Mouse (Mus musculus) heart, adult 2 months (tissue): ENCODE measurements at regions not wholly inside any gene's neighbourhood (a gene's known extent, or its start where the extent isn't known, plus 50 kb on each side); places are given as distances from the start of the nearest gene placed in this dataset.
A peak's percentile ranks its signal among the peaks of the same experiment; 100 is the strongest.

ENCODE experiments used
- DNase-seq, 2 experiments: peaks; one replicate each; pipeline ENCODE4 v3.0.0; 2021
- H3K27ac ChIP-seq: fragments of 200-600 bp; 2 replicates; pipeline ENCODE4 v1.8.1; 2022
- H3K27me3 ChIP-seq: fragments of 200-500 bp; 2 replicates; pipeline ENCODE4 v1.6.1; 2012; ENCODE audit warnings: mild to moderate bottlenecking, low read length, inconsistent platforms, mixed read lengths; ENCODE audit not compliant: control insufficient read depth, insufficient read depth
- H3K36me3 ChIP-seq: fragments of 200-500 bp; 2 replicates; pipeline ENCODE4 v1.6.1; 2012; ENCODE audit warnings: low read length, inconsistent platforms; ENCODE audit not compliant: control insufficient read depth, insufficient read depth
- H3K4me1 ChIP-seq: fragments of 200-500 bp; 2 replicates; pipeline ENCODE4 v1.6.1; 2011; ENCODE audit warnings: low read length; ENCODE audit not compliant: control insufficient read depth, insufficient read depth
- H3K4me3 ChIP-seq: fragments of 200-600 bp; 2 replicates; pipeline ENCODE4 v1.8.1; 2022
- H3K79me2 ChIP-seq: fragments of 200-500 bp; replicated peaks from 2 replicates; pipeline ENCODE4 v1.6.1; 2012; ENCODE audit warnings: mild to moderate bottlenecking, inconsistent platforms, low read length, moderate library complexity, mixed read lengths; ENCODE audit not compliant: control insufficient read depth, insufficient read depth
- H3K9ac ChIP-seq: fragments of 200-500 bp; 2 replicates; pipeline ENCODE4 v1.6.1; 2012; ENCODE audit warnings: low read depth, mild to moderate bottlenecking, control low read depth, inconsistent platforms, low read length, mixed read lengths
- CTCF ChIP-seq: fragments of 200-600 bp; IDR thresholded peaks from 2 replicates; pipeline ENCODE4 v1.8.1; 2022; ENCODE audit warnings: antibody characterized with exemption, mild to moderate bottlenecking, moderate library complexity
- EP300 ChIP-seq: fragments of 200-500 bp; IDR thresholded peaks from 2 replicates; pipeline ENCODE4 v1.6.1; 2011; ENCODE audit warnings: low read depth, low read length, control low read depth; ENCODE audit not compliant: insufficient read depth
- POLR2A ChIP-seq: fragments of 200-500 bp; IDR thresholded peaks from 2 replicates; pipeline ENCODE4 v1.6.1; 2011; ENCODE audit warnings: mild to moderate bottlenecking, low read depth, low read length, control low read depth; ENCODE audit not compliant: insufficient read depth
- WGBS: fragments of 180-500 bp; shearing (Covaris S2); methylation state at CpG from one replicate; pipeline ENCODE4 v1.1.7; 2018; 5-methylcytosine and 5-hydroxymethylcytosine counted together
- intact Hi-C: fragments of 180-260 bp; cut with DNase I; formaldehyde crosslinking; loops from one replicate; pipeline ENCODE4 v1.15.1; 2025

GRCm38 (mm10) chr15:96129699-96130098 lies 157.6 kb upstream of the Arid2 start:
- H3K9ac ChIP-seq: no peak overlapping the region
- no peak for DNase-seq
- no peaks in the 10 kb centered on the region for H3K79me2 ChIP-seq
- no peaks in the 10 kb centered on the region for H3K27me3 ChIP-seq
- H3K4me3 ChIP-seq: no peak overlapping the region
- intact Hi-C loops: no loop called here
- H3K27ac ChIP-seq: no peak overlapping the region
- 96% methylated on average over 4 of the region's 4 CpGs for WGBS
- no peaks in the 10 kb centered on the region for H3K4me1 ChIP-seq
- H3K36me3 ChIP-seq: no peaks in the 10 kb centered on the region
- TF ChIP-seq CTCF: no peak
- TF ChIP-seq EP300: no peak
- TF ChIP-seq POLR2A: no peak

- H3K27ac ChIP-seq: no peak overlapping the region
- no peaks in the 10 kb centered on the region for H3K79me2 ChIP-seq
- TF ChIP-seq EP300: no peak
- no peak for TF ChIP-seq CTCF
- TF ChIP-seq POLR2A: no peak
- H3K4me1 ChIP-seq: no peaks in the 10 kb centered on the region
- DNase-seq: no peak
- WGBS: 79% methylated on average over 8 of the region's 8 CpGs
- no peak overlapping the region for H3K9ac ChIP-seq
- intact Hi-C loops: no loop called here
- H3K27me3 ChIP-seq: no peaks in the 10 kb centered on the region
- no peak overlapping the region for H3K4me3 ChIP-seq
- H3K36me3 ChIP-seq: no peaks in the 10 kb centered on the region
Observed at GRCm38 (mm10) chr15:96130531-96130930, 156.8 kb upstream of the Arid2 start.

- no peak overlapping the region for H3K4me3 ChIP-seq
- DNase-seq: no peak
- intact Hi-C loops: no loop called here
- no peak for TF ChIP-seq CTCF
- TF ChIP-seq EP300: no peak
- TF ChIP-seq POLR2A: no peak
- no peaks in the 10 kb centered on the region for H3K27me3 ChIP-seq
- H3K79me2 ChIP-seq: no peaks in the 10 kb centered on the region
- H3K27ac ChIP-seq: no peak overlapping the region
- H3K4me1 ChIP-seq: no peaks in the 10 kb centered on the region
- no peak overlapping the region for H3K9ac ChIP-seq
- no peaks in the 10 kb centered on the region for H3K36me3 ChIP-seq
Observed at GRCm38 (mm10) chr15:96131582-96132091, 155.7 kb upstream of the Arid2 start.

GRCm38 (mm10) chr15:96132636-96133035 lies 154.7 kb upstream of the Arid2 start:
- no peaks in the 10 kb centered on the region for H3K4me1 ChIP-seq
- TF ChIP-seq EP300 (no peak), POLR2A (no peak), CTCF (no peak)
- no peak overlapping the region for H3K9ac ChIP-seq
- no peak overlapping the region for H3K27ac ChIP-seq
- H3K4me3 ChIP-seq: no peak overlapping the region
- 46% methylated on average over 3 of the region's 3 CpGs for WGBS
- no peaks in the 10 kb centered on the region for H3K79me2 ChIP-seq
- peak in 1 of 2 experiments; percentile 12 for DNase-seq
- H3K27me3 ChIP-seq: no peaks in the 10 kb centered on the region
- intact Hi-C loops: no loop called here
- no peaks in the 10 kb centered on the region for H3K36me3 ChIP-seq

GRCm38 (mm10) chr15:96135250-96135731 lies 152.0 kb upstream of the Arid2 start:
- DNase-seq: no peak
- Histone ChIP-seq H3K9ac (no peak overlapping the region), H3K27ac (no peak overlapping the region), H3K36me3 (no peaks in the 10 kb centered on the region), H3K79me2 (no peaks in the 10 kb centered on the region), H3K27me3 (no peaks in the 10 kb centered on the region), H3K4me1 (no peaks in the 10 kb centered on the region), H3K4me3 (no peak overlapping the region)
- no peak for TF ChIP-seq EP300
- no peak for TF ChIP-seq CTCF
- TF ChIP-seq POLR2A: no peak
- 30% methylated on average over 13 of the region's 13 CpGs for WGBS
- intact Hi-C loops: no loop called here

GRCm38 (mm10) chr15:96135816-96136215 lies 151.5 kb upstream of the Arid2 start:
- WGBS: 28% methylated on average over 6 of the region's 6 CpGs
- Histone ChIP-seq H3K27me3 (no peaks in the 10 kb centered on the region), H3K79me2 (no peaks in the 10 kb centered on the region), H3K4me3 (no peak overlapping the region), H3K4me1 (no peaks in the 10 kb centered on the region), H3K27ac (no peak overlapping the region), H3K36me3 (no peaks in the 10 kb centered on the region), H3K9ac (no peak overlapping the region)
- intact Hi-C loops: no loop called here
- no peak for DNase-seq
- TF ChIP-seq POLR2A (no peak), EP300 (no peak), CTCF (no peak)

GRCm38 (mm10) chr15:96137534-96137933 lies 149.8 kb upstream of the Arid2 start:
- no peak overlapping the region for H3K27ac ChIP-seq
- H3K79me2 ChIP-seq: no peaks in the 10 kb centered on the region
- H3K36me3 ChIP-seq: no peaks in the 10 kb centered on the region
- no peak overlapping the region for H3K4me3 ChIP-seq
- no peaks in the 10 kb centered on the region for H3K27me3 ChIP-seq
- 94% methylated on average over 17 of the region's 17 CpGs for WGBS
- no peak overlapping the region for H3K9ac ChIP-seq
- no peak for DNase-seq
- TF ChIP-seq POLR2A: no peak
- no peak for TF ChIP-seq EP300
- no peak for TF ChIP-seq CTCF
- intact Hi-C loops: no loop called here
- no peaks in the 10 kb centered on the region for H3K4me1 ChIP-seq
